Mouse (Mus musculus): ENCODE results near the gene Eif4a2. TPM values are rescaled to one million over a fixed set of nuclear protein-coding genes. Genes with fewer than 3 reads are reported as not detected.
"Not testable (repeated sequence)": the region's sequence is repeated elsewhere in the genome, so short reads cannot be mapped to it uniquely, and the experiment has no call there.

Eif4a2 gene
- 352 and 389 TPM in 2 replicates for polyA plus RNA-seq (2014; fragmentation: Nextera tagmentation; extraction: Ambion mirVana)

DNA sequence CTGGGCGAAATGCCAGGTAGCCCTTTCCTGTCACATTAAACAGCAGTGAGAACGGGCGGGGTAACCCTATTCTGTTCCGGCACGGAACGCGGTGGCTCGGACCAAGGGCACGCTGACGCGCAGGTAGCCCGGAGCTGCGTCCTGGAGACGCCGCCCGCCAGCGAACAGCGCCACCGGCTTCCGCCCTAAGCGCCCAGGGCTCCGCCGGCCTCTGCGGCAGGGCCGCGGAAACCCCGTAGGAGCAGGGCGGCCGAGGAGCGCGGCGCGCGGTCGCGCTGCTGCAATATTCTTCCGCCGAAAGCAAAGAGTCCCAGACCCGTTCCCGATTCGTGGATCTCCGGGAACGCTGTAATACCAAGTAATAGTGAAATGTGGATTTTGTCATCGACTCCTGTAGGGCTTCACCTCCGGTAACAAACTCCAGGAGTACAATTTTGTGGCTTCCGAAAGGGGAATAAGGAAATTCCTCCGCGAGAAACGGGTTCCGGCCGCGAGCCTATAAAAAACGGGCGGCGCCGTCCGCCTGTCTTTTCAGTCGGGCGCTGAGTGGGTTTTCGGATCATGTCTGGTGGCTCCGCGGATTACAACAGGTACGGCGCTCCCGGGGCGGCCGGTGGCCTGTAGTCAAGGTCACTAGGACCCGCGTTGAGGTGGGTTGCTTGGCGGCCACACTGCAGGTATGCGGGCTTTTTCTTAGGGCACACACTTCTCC is at the start of gene Eif4a2:
Gene Eif4a2 (plus strand): TSS at position 214 of the 712 bp plus-strand sequence.
- under 1% methylated on average over 71 of the region's 71 CpGs for WGBS
- ATAC-seq (ENCODE audit: low FRiP score): peak; percentile 95
- Histone ChIP-seq H3K27me3 (ENCODE audit: control insufficient read depth, insufficient read depth, low read length) (no peaks in the 10 kb centered on the region), H3K36me3 (replicated peaks; ENCODE audit: control insufficient read depth, insufficient read depth) (peaks cover 38% of the 10 kb centered on the region), H3K4me1 (replicated peaks; ENCODE audit: control insufficient read depth, insufficient read depth, low read length) (peaks cover 19% of the 10 kb centered on the region), H3K4me3 (replicated peaks; ENCODE audit: low read length) (peak within 1 kb of the TSS; percentile 95), H3K27ac (peak within 1 kb of the TSS; percentile 98), H3K9me3 (ENCODE audit: control insufficient read depth, low read length) (no peaks in the 10 kb centered on the region), H3K9ac (peak within 1 kb of the TSS; percentile 100), H3K4me2 (replicated peaks) (peak within 1 kb of the TSS; percentile 99)
- DNase-seq (ENCODE audit: low spot score): peak; percentile 93

DNA sequence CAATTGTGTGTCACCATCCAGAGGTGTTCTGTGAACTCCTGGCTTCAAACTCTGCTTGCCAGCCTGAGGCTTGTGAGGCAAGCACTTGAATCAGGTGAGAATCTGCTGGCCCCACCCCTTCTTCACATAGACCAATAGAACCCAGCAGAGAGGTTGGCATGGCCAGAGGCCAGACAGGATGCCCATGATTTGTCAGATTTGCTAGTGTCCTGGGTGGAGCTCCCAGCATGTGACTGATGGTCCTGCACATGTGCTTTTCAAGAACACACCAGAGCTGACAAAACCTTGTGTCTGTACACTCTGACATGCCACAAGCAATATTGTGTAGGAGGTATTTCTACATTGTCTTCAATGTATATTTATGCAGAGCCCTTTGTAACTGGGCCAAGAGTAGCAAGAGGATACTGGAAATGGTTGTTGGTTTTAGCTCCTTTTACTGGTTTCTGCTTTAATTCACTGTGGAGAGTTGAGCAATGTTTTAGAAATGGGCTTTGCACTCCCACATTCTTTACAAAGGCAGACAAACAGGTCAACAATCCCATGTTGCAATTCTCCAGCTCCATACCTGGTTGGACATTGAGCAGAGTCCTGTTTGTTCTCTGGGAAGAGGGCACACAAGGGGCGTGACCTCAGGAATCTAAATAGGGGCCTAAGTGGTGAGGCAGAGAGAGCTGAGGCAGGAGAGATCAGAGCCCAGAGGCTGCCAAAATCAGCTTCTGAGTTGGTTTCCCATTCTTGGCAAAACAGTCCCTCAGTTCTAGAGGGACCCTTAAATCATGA is 49.4 kb upstream of the Eif4a2 start, which contains the start of gene Kng1:
Gene Kng1 (plus strand): TSS at position 198 of the 780 bp plus-strand sequence.
- not testable (repeated sequence) for ATAC-seq (ENCODE audit: low FRiP score); H3K27ac ChIP-seq; DNase-seq (ENCODE audit: low spot score); H3K9ac ChIP-seq; H3K27me3 ChIP-seq (ENCODE audit: control insufficient read depth, insufficient read depth, low read length); H3K4me3 ChIP-seq (replicated peaks; ENCODE audit: low read length); H3K4me2 ChIP-seq (replicated peaks); H3K9me3 ChIP-seq (ENCODE audit: control insufficient read depth, low read length); H3K36me3 ChIP-seq (replicated peaks; ENCODE audit: control insufficient read depth, insufficient read depth); H3K4me1 ChIP-seq (replicated peaks; ENCODE audit: control insufficient read depth, insufficient read depth, low read length)
- 91% methylated on average over 1 of the region's 1 CpGs for WGBS

GRCm38 (mm10) chr16:23059630-23060029 is 47.6 kb upstream of the Eif4a2 start:
- not testable (repeated sequence) for H3K4me2 ChIP-seq (replicated peaks); ATAC-seq (ENCODE audit: low FRiP score); H3K36me3 ChIP-seq (replicated peaks; ENCODE audit: control insufficient read depth, insufficient read depth); H3K4me3 ChIP-seq (replicated peaks; ENCODE audit: low read length); H3K4me1 ChIP-seq (replicated peaks; ENCODE audit: control insufficient read depth, insufficient read depth, low read length); H3K9me3 ChIP-seq (ENCODE audit: control insufficient read depth, low read length); H3K27me3 ChIP-seq (ENCODE audit: control insufficient read depth, insufficient read depth, low read length); H3K27ac ChIP-seq; H3K9ac ChIP-seq; DNase-seq (ENCODE audit: low spot score)
- WGBS: 73% methylated on average over 4 of the region's 4 CpGs

DNA sequence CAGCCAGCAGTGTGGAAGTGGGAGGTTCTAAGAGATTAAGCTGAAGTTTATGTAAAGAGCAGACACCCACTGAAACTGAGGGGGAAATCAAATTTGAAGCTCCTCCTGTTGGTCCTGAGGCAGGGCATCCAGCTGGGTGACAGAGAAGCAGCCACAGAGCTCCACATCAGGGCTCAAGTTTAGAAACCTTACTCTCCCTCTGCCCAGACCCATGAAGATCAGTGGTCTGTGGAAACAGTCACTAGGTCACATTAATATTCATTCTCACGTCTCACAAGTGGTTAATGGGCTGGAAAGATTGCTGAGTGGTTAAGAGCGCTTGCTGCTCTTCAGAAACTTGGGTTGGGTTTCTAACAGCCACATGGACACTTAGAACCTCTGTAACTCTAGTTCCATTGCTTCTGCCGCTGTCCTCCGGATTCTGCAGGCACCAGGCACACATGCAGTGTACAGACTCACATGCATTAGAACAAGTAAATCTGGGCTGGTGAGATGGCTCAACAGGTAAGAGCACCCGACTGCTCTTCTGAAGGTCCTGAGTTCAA is 46.4 kb upstream of the Eif4a2 start:
- H3K4me1 ChIP-seq (replicated peaks; ENCODE audit: control insufficient read depth, insufficient read depth, low read length); H3K4me3 ChIP-seq (replicated peaks; ENCODE audit: low read length); H3K27me3 ChIP-seq (ENCODE audit: control insufficient read depth, insufficient read depth, low read length); H3K9me3 ChIP-seq (ENCODE audit: control insufficient read depth, low read length); H3K9ac ChIP-seq; H3K4me2 ChIP-seq (replicated peaks); DNase-seq (ENCODE audit: low spot score); H3K36me3 ChIP-seq (replicated peaks; ENCODE audit: control insufficient read depth, insufficient read depth); ATAC-seq (ENCODE audit: low FRiP score); H3K27ac ChIP-seq: not testable (repeated sequence)
- WGBS: 75% methylated on average over 5 of the region's 5 CpGs

- not testable (repeated sequence) for H3K9me3 ChIP-seq (ENCODE audit: control insufficient read depth, low read length); H3K4me2 ChIP-seq (replicated peaks); H3K4me1 ChIP-seq (replicated peaks; ENCODE audit: control insufficient read depth, insufficient read depth, low read length); DNase-seq (ENCODE audit: low spot score); H3K9ac ChIP-seq; H3K4me3 ChIP-seq (replicated peaks; ENCODE audit: low read length); H3K27me3 ChIP-seq (ENCODE audit: control insufficient read depth, insufficient read depth, low read length); H3K36me3 ChIP-seq (replicated peaks; ENCODE audit: control insufficient read depth, insufficient read depth); ATAC-seq (ENCODE audit: low FRiP score); H3K27ac ChIP-seq
- 84% methylated on average over 6 of the region's 6 CpGs for WGBS
These were observed 29.7 kb upstream of the Eif4a2 start for GRCm38 (mm10) chr16:23077516-23077915.

DNA sequence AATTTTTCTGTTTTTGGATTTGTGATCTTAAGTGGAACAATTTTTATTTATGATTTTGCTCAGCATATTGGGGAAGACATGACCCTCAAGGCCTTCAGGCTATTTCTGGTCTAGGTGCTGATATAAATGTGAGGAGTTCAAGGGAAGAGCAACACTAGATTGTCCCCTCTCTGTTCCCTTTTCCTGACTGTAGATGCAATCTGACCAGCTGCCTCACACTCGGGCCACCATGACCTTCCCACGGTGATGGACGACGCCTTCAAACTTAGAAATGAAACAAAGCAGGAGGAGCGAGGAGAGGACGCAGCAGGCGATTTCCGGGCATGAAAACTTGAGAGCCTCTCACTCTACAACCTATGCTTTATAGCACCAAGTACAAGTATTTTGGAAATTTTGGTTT is 20.1 kb upstream of the Eif4a2 start:
- not testable (repeated sequence) for DNase-seq (ENCODE audit: low spot score); H3K4me1 ChIP-seq (replicated peaks; ENCODE audit: control insufficient read depth, insufficient read depth, low read length); ATAC-seq (ENCODE audit: low FRiP score); H3K4me2 ChIP-seq (replicated peaks); H3K27ac ChIP-seq; H3K27me3 ChIP-seq (ENCODE audit: control insufficient read depth, insufficient read depth, low read length); H3K9me3 ChIP-seq (ENCODE audit: control insufficient read depth, low read length); H3K4me3 ChIP-seq (replicated peaks; ENCODE audit: low read length); H3K36me3 ChIP-seq (replicated peaks; ENCODE audit: control insufficient read depth, insufficient read depth); H3K9ac ChIP-seq
- WGBS: 76% methylated on average over 8 of the region's 8 CpGs

GRCm38 (mm10) chr16:23087712-23088111 is 19.5 kb upstream of the Eif4a2 start:
- not testable (repeated sequence) for H3K4me2 ChIP-seq (replicated peaks); ATAC-seq (ENCODE audit: low FRiP score); H3K9me3 ChIP-seq (ENCODE audit: control insufficient read depth, low read length); H3K27me3 ChIP-seq (ENCODE audit: control insufficient read depth, insufficient read depth, low read length); H3K9ac ChIP-seq; H3K27ac ChIP-seq; H3K4me1 ChIP-seq (replicated peaks; ENCODE audit: control insufficient read depth, insufficient read depth, low read length); H3K4me3 ChIP-seq (replicated peaks; ENCODE audit: low read length); H3K36me3 ChIP-seq (replicated peaks; ENCODE audit: control insufficient read depth, insufficient read depth)
- WGBS: 53% methylated on average over 4 of the region's 4 CpGs
- peak; percentile 42 for DNase-seq (ENCODE audit: low spot score)

- not testable (repeated sequence) for H3K36me3 ChIP-seq (replicated peaks; ENCODE audit: control insufficient read depth, insufficient read depth); H3K4me1 ChIP-seq (replicated peaks; ENCODE audit: control insufficient read depth, insufficient read depth, low read length); H3K27me3 ChIP-seq (ENCODE audit: control insufficient read depth, insufficient read depth, low read length); H3K9ac ChIP-seq; H3K4me2 ChIP-seq (replicated peaks); H3K9me3 ChIP-seq (ENCODE audit: control insufficient read depth, low read length); H3K27ac ChIP-seq; ATAC-seq (ENCODE audit: low FRiP score); DNase-seq (ENCODE audit: low spot score); H3K4me3 ChIP-seq (replicated peaks; ENCODE audit: low read length)
- 82% methylated on average over 1 of the region's 1 CpGs for WGBS
These were observed 18.8 kb upstream of the Eif4a2 start for GRCm38 (mm10) chr16:23088491-23088890.

GRCm38 (mm10) chr16:23091345-23091744 is 15.9 kb upstream of the Eif4a2 start:
- H3K9me3 ChIP-seq (ENCODE audit: control insufficient read depth, low read length); H3K4me2 ChIP-seq (replicated peaks); H3K4me1 ChIP-seq (replicated peaks; ENCODE audit: control insufficient read depth, insufficient read depth, low read length); H3K36me3 ChIP-seq (replicated peaks; ENCODE audit: control insufficient read depth, insufficient read depth); H3K27me3 ChIP-seq (ENCODE audit: control insufficient read depth, insufficient read depth, low read length); H3K27ac ChIP-seq; ATAC-seq (ENCODE audit: low FRiP score); DNase-seq (ENCODE audit: low spot score); H3K9ac ChIP-seq; H3K4me3 ChIP-seq (replicated peaks; ENCODE audit: low read length): not testable (repeated sequence)
